Mouse (Mus musculus) cerebellum, postnatal 14 days (tissue): Measurements from ENCODE around the gene Scfd2.

Source experiments
- DNase-seq, 2 experiments: peaks; one replicate each; pipeline ENCODE4 v3.0.0; 2021; ENCODE audit warnings: mixed read lengths in 2 of 2

Scfd2 gene

GRCm38 (mm10) chr5:74233808-74234207, 297.8 kb downstream of the Scfd2 start:
- no peak for DNase-seq

GRCm38 (mm10) chr5:74230525-74230924, 301.0 kb downstream of the Scfd2 start:
- no peak for DNase-seq

GRCm38 (mm10) chr5:74229775-74230413, 301.7 kb downstream of the Scfd2 start:
- DNase-seq: no peak

GRCm38 (mm10) chr5:74228938-74229337, 302.6 kb downstream of the Scfd2 start:
- DNase-seq: no peak

GRCm38 (mm10) chr5:74227352-74227751, 304.2 kb downstream of the Scfd2 start:
- no peak for DNase-seq

- no peak for DNase-seq
Measured at GRCm38 (mm10) chr5:74226183-74226582, 305.4 kb downstream of the Scfd2 start.

- DNase-seq: no peak
Measured at GRCm38 (mm10) chr5:74224480-74224879, 307.1 kb downstream of the Scfd2 start.

GRCm38 (mm10) chr5:74222626-74223025, 308.9 kb downstream of the Scfd2 start:
- DNase-seq: no peak

- no peak for DNase-seq
Measured at GRCm38 (mm10) chr5:74218524-74218923, 313.0 kb downstream of the Scfd2 start.

- no peak for DNase-seq
Measured at GRCm38 (mm10) chr5:74215125-74215524, 316.4 kb downstream of the Scfd2 start.

- no peak for DNase-seq
Measured at GRCm38 (mm10) chr5:74214501-74215110, 317.0 kb downstream of the Scfd2 start.

- no peak for DNase-seq
Measured at GRCm38 (mm10) chr5:74211346-74211745, 320.2 kb downstream of the Scfd2 start.

GRCm38 (mm10) chr5:74209640-74210039, 321.9 kb downstream of the Scfd2 start:
- peak; percentile 41 to 47 for DNase-seq

GRCm38 (mm10) chr5:74208438-74208837, 323.1 kb downstream of the Scfd2 start:
- DNase-seq: no peak

- DNase-seq: no peak
Measured at GRCm38 (mm10) chr5:74207209-74207608, 324.4 kb downstream of the Scfd2 start.

- no peak for DNase-seq
Measured at GRCm38 (mm10) chr5:74206649-74207048, 324.9 kb downstream of the Scfd2 start.

GRCm38 (mm10) chr5:74206038-74206437, 325.5 kb downstream of the Scfd2 start:
- DNase-seq: no peak

- no peak for DNase-seq
Measured at GRCm38 (mm10) chr5:74205509-74205908, 326.1 kb downstream of the Scfd2 start.

- DNase-seq: no peak
Measured at GRCm38 (mm10) chr5:74204465-74204864, 327.1 kb downstream of the Scfd2 start.

- DNase-seq: no peak
Measured at GRCm38 (mm10) chr5:74202515-74202914, 329.0 kb downstream of the Scfd2 start.

- DNase-seq: peak; percentile 45 to 46
Measured at GRCm38 (mm10) chr5:74201570-74202357, 329.8 kb downstream of the Scfd2 start.

GRCm38 (mm10) chr5:74200481-74200880, 331.1 kb downstream of the Scfd2 start:
- no peak for DNase-seq

- DNase-seq: no peak
Measured at GRCm38 (mm10) chr5:74199793-74200192, 331.8 kb downstream of the Scfd2 start.

- peak; percentile 41 to 50 for DNase-seq
Measured at GRCm38 (mm10) chr5:74198446-74198845, 333.1 kb downstream of the Scfd2 start.
